Mouse (Mus musculus): Measurements from ENCODE around the gene Senp6.

The Senp6 gene

DNA sequence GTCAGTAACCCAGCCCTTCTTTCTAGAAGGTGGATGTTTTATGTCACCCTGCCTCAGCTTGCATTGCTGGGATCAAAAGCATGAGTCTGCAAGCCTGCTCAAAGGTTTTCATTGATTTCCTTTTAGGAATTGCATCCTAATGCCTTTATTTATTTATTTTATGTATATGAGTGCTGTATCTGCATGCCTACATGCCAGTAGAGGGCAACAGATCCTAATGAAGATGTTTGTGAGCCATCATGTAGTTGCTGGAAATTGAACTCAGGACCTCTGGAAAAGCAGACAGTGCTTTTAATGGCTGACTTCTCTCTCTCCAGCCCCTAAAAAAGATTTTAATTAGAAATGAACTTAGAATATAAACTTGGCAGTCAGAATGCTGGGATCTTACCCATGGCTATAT, 8.2 kb downstream of the Senp6 start:
- DNase-seq (ENCODE audit: extremely low read depth, low read depth): no peak

DNA sequence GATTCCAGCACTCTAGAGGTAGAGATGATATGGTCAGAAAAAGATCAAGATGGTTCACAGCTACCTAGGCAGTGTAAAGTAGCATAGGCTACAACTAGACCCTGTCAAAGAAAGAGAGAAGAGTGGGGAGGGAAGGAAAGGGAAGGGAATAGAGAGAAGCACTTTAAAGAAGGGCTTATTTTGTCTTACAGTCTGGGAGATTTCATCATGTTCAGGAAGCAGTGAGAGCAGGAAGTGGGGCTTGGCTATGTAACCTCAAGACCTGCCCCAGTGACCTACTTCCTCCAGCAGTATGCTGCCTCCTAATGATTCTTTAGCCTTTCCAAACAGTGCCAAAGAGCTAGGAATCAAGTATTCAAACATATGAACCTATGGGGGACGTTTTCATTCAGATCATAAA, 14.2 kb downstream of the Senp6 start:
- no peak for DNase-seq (ENCODE audit: extremely low read depth, low read depth)

DNA sequence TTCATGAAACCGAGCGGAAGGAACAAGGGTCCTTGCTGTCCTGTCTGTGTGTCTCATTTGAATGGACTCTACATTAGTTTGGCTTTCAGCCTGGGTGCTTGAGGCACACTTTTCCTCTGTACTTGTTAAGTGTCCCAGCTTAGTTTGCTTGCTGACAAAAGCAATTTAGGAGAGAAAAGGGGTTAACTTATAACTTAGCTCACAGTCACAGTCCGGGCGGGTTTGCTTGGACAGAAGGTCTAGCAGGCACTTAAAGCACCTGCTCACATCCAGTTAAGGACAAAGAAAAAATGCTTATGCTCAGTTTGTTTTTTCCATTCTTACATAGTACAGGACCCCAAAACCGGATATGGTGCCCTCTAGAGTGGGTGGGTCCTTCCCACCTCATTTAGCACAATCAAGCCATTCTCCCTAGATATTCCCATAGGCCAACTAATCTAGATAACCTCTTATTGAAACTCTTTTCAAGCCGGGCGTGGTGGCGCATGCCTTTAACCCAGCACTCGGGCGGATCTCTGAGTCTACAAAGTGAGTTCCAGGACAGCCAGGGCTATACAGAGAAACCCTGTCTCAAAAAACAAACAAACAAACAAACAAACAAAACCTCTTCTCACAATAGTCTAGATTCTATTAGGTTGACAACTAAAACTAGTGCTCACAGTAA, 17.9 kb downstream of the Senp6 start:
- DNase-seq (ENCODE audit: extremely low read depth, low read depth): no peak

DNA sequence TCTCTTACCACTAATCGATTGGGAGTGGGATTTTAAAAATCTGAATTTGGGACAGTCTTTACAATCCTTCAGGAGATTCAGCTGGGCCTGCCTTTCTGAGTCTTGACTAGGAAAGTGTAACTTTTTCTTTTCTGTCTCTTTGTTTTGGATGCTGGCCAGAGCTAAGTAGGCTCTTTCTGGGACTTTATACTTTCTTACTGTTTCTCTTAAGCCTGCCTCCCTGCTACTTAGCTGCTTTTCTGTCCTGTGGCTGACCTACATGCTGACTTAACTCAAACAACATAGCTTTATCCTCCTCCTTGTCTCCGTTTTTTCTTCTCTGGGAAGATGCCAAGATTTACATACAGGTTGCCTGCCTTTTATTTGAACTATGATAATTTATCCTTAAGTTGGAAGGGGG, 19.0 kb downstream of the Senp6 start:
- no peak for DNase-seq (ENCODE audit: extremely low read depth, low read depth)

DNA sequence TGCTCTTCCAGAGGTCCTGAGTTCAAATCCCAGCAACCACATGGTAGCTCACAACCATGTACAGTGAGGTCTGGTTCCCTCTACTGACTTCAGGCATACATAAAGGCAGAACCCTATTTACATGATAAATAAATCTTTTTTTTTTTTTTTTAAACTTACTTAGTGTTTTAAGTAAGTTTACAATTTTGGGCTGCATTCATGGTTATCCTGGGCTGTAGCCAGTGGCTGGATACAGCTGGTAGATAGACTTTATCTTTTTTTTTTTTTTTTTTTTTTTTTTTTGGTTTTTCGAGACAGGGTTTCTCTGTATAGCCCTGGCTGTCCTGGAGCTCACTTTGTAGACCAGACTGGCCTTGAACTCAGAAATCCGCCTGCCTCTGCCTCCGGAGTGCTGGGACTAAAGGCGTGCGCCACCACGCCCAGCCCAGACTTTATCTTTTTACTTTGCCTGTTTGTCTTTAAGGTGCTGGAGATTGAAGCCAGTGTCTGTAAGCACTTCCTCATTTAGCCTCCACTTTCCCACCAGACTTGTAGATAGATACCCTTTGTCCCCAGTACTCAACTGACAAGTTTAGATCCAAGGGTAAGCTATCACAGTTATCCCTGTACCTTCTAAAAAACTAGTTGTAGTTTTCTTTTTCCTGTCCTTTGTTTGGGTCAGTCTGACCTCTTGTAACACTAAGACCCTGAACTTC, 19.7 kb downstream of the Senp6 start:
- DNase-seq (ENCODE audit: extremely low read depth, low read depth): peak; percentile 93

DNA sequence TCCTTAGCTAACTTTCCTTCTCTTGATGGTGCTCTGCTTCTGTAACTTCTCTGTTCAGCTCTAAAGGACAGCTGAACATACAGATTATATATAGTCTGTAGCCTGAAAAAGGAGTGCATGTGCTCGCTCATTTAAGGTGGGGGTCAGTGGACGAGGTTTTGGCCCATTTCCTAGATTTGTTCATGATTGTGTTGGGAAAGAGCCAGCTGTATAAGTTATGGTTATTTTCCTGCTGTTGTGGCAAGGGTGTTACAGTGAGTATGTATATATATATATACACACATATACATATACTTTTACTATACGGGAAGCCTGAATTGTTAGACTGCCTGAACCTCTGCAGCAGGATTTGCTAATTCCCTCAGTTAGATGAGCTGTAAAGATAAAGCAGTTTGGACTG, 22.7 kb downstream of the Senp6 start:
- no peak for DNase-seq (ENCODE audit: extremely low read depth, low read depth)

DNA sequence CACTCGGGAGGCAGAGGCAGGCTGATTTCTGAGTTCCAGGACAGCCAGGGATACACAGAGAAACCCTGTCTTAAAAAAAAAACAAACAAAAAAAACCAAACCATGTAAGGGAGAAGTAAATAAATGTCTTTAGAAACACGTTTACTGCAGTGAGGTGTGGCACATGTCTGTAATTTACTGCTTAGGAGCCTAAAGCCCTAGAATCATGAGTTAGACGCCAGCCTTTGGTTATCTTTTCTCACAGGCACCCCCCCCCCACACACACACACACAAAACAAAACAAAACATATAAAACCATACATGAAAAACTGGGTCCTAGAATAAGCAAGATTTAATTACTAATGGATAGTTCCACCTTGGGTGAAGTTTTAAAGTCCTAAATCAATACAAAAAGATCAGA, 29.6 kb downstream of the Senp6 start:
- DNase-seq (ENCODE audit: extremely low read depth, low read depth): no peak

DNA sequence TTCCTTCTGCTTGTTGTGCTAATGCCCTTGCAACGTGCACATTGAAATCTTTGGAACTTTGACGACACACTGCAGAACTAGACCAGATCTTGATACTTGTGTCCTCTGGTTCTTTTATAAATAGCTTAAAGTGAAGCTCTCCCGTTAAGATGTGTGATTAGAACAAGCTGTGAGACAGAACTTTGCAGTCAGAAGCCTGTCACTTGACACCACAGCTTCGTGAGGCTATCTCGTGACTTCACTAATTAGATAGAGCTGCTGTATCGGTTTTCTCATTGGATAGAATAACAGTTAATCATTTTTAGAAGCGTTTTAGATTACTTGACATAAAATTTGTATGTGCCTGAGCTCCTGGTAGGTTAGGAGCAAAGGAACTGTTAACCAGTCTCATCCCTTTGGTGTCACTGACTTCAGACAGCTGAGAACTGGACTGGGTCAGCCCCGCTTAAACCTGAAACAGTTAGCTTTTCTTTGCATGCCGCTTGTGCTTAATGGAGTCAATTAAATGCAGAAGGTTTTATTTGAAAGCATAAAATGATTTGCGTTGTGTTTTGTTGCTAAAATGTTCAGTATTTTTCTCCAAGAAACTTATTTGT, 79.4 kb downstream of the Senp6 start:
- no peak for DNase-seq (ENCODE audit: extremely low read depth, low read depth)

DNA sequence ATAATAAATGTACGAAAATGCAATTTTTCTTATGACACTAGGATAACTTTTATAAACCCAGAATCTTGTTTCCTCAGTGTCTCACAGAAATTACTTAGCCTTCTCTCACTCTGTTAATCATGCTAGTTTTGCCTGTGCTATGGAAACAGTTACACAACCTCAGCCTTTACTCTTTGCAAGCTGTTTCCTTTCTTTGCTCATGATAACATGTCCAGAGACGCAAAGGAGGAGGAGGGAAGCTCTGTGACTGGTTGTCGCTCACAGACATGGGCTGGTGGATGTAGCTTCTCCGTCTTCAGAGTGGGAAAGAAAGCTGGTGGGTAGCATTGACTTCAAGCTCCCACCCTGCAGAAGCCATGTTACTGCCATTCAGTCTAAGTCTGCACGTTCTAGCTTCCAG, 82.9 kb downstream of the Senp6 start:
- no peak for DNase-seq (ENCODE audit: extremely low read depth, low read depth)

DNA sequence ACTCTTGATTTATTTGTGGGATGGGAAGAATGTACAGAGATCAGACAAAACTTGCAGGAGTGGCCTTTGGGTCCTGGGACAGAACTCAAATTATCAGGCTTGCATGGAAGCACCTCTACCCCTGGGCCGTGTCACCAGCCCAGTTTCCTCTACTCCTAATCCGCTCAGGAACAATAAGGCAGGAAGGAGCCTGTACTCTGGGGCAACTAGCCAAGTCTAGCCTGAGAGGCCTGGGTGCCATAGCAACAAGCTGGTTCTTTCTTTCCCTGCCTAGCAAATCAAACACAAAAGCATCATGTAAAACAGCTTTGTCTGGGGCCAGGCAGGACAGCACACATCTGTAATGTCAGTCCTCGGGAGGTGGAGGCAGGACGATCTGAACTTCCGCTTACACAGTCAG, 88.6 kb downstream of the Senp6 start:
- no peak for DNase-seq (ENCODE audit: extremely low read depth, low read depth)

DNA sequence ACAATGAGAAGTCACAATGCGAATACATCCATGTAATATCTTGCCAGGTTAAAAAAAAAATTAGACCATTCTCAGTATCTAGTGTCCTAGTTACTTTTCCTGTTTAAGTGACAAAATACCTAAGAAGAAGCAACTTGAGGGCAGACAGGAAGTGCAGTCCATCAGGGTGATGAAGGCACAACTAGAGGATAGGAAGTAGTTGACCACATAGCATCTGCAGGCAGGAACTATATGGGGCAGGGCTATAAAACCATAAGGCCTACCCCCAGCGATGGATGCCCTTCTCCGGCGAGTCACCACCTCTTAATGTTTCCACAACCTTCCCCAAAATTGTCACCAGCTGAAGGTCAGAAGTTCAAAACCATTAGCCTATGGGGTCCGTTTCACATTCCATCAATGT, 90.1 kb downstream of the Senp6 start:
- DNase-seq (ENCODE audit: extremely low read depth, low read depth): no peak

DNA sequence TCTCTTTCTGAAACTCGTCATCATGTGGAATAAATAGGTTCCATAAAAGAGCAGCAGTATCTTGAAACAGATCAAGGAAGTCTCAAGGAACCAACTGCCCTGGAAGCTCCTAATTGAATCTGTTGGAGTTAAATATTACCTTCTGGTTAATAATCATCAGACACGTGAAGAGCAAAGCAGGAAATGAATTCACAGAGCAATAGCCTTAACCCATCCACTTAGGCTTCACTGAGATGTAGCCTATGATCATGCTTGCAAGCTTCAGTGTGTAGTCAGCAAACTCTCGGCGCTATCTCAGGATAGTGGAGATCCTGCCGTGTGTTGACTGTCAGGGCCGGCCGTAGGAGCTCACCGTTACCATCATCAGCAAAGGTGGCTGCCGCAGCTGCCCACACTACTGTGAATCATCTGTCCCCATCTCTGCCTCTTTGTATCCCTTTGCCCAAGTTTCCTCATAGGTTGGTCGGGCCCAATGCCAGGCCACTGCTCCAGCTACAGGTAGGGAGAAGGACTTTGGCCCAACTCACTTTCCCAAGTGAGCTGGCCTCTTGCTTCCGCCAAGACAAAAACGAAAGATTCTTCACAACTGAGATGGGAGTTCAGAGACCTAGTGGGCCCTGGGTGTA, 91.2 kb downstream of the Senp6 start:
- no peak for DNase-seq (ENCODE audit: extremely low read depth, low read depth)

DNA sequence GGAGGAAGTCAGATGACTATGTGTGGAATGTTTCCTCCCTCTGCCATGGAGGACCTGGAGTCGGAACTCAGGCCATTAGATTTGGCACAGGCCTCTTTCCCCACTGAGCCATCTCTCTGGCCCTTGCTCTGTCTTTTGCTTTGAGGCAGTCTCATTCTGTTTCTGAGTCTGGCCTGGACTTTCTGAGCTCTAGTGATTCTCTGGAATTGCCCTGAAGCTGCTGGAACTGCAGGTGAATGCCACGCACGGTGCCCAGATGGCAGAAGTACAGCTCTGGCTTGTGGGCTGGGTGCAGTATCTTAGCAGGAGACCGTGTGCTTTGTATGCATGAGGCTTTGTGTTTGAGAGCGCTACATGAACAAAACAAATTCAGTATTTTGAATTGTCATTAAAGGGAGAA, 92.2 kb downstream of the Senp6 start:
- DNase-seq (ENCODE audit: extremely low read depth, low read depth): no peak

DNA sequence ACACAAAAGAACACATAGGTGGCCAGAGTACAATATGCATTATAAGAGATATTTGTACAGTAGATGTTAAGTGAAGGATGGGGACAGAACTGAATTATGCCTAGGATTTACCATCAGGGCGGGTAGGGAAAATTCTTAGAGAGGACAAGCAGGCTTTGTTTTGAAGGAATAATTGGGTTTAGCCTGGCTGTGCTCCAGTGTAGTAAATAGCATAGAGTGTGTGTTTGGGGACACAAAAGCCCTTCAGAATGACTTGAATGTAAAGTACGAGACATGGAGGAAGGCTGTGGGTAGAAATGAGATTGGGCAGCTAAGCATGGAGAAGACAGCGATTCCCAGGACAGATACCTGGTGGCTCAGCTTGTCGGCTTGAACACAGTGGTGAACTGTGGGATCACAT, 94.7 kb downstream of the Senp6 start:
- DNase-seq (ENCODE audit: extremely low read depth, low read depth): no peak

DNA sequence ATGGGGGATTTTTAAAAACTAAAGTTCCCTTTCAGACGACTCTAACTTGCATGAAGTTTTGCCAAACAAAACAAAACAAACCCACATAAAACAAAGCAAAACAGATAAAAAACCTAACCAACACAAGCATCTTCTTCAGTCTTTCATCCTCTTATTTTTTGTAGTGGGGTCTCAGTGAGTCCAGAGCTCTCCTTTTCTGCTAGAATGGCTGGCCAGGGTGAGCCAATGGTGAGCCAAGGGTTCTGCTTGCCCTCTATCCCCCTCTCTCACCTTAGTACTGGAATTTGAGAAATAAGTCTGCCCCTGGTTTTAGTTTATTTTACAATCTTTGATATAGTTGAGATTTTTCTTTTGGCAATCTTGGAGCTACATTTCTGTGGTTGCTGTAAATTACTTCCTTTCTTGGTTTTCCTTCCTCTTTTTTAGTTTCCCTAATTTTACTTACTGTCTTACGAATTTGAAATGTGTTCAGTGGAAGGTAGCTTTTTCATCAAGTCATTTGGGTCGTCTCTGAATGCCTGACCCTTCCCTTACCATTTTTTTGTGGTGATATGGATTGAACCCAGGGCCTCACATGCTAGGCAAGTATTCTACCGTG, 96.5 kb downstream of the Senp6 start:
- DNase-seq (ENCODE audit: extremely low read depth, low read depth): no peak

DNA sequence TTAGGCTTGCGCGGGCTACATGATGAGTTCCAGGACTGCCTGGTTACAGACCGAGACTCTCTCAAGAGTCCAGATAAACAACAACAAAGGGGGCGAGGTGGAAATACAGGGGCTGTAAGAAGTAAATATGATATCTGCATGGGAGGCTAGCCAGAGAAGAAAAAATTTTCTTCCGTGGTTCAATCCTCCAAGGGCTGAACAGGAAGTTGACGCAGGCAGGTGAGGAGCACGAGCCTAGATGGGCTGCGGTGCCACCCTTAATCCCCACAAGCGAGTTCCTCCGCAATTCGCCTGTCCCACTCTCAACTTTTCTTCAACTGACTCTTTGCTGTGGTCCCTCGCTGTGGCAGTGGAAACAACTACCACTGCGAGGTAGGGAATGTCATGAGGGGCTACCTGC, 97.5 kb downstream of the Senp6 start:
- DNase-seq (ENCODE audit: extremely low read depth, low read depth): no peak

DNA sequence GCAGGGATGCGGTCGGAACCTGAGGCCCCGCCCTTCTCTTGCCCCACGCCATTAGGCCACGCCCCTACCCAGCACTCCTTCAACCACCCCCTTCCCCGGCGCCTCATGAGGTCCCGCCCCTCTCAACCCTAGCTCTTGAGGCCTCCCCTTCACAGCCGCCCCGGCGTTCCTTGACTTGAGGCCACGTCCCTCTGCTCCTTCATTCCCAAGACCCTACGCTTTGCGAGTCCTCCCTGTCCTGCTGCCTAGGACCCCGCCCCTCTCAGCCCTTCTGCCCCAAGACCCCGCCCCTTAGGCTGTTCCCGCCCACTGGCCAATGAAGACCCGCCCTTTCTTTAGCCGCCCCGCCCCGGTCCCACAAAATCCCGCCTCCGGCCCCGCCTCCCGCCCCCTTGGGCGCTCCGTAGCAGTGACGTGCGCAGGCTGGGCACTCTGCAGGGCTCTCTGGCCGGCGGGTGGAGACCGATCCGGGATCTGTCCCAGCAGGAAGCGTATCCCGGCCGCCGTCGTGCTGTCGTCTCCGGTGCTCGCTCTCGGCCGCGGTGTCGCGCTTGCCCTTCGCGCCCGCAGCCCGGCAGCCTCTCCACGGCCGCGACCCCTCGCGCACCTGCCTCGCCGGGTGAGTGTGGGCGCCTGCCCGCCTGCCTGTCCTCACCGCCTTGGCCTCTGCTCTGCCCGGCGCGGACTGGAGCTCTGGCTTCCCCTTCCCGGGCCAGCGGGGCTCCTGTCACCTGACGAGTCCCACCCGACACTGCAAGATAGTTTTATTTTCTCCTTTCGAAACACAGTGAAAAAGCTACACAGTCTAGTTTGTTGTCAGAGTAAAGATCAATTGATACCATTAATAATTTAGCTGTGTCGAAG, 98.1 kb downstream of the Senp6 start, which contains the start of gene Myo6:
TSS of gene Myo6 (plus strand) at position 421 of the 864 bp plus-strand sequence.
- no peak for DNase-seq (ENCODE audit: extremely low read depth, low read depth)

DNA sequence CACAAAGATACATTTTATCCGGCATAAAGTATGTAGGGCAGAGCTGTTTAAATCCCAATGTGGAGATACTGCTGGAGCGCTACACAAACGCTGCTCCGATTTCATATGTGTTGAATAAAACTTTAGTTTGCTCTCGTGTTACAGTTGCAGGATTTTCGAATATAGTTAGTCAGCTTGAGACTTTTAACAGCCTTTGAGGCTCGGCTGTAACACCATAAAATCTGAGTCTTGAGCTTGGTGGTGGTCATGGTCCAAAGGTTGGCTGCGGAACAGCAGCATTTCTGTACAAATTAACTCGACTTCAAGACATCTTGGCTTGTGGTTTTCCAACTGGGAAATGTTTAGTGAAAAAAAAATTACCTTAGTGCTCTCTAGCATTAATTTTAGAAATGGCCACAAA, 99.0 kb downstream of the Senp6 start:
- no peak for DNase-seq (ENCODE audit: extremely low read depth, low read depth)

DNA sequence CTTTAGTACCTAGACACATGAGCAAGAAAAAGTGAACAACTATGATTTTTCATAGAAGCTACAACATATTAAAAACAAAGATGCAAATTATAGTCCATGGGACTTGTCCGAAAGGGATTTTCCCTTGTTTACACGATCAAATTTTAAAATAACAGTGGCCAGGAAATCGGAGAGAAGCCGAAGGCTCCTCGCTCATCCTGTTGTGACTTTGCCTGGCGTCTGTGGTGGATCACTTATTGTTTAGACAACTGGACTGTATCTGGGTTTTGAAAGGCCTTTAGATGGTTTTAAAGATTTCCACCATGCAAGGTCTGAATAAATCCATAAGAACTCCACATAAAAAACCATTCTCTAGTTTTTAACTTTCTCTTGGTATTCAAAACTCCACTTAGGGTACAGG, 99.7 kb downstream of the Senp6 start:
- DNase-seq (ENCODE audit: extremely low read depth, low read depth): no peak

DNA sequence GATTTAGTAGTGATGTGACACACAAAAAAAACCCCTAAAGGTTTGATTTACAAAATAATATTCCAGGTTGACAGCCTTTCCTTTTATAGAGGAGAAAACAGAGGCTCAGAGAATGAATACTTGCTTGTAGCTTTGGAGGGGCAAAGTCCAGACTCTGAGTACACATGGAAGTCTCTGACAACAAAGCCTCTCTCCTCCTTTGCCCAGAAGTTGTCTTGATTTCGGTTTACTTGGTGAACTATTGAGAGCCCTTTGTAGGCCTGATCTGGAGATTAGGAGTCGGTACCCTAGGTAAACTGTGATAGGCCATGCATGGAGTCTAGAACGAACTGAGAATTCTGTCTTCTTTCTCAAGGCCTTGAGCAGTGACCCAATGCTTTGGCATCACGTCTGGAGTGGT, 100.4 kb downstream of the Senp6 start:
- no peak for DNase-seq (ENCODE audit: extremely low read depth, low read depth)

DNA sequence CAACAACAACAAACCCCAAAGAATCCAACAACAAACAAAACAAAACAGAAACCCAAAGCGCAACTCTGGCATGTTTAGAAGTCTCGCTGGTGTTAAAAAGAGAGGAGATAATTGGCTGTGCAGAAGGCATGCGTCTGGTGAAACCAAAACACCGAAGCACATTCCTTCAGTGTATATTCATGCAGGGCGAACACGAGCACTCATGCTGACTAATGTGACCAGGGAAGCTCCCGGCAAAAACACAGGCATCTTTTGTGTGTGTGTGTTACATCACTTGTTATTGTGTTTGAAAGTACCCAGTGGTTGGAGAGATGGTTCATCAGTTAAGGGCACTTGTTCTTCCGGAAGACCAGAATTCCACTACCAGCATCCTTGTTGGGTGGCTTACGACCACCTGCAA, 102.8 kb downstream of the Senp6 start:
- no peak for DNase-seq (ENCODE audit: extremely low read depth, low read depth)
